Mouse (Mus musculus): ENCODE measurements at regions not wholly inside any gene's neighbourhood (a gene's known extent, or its start where the extent isn't known, plus 50 kb on each side); places are given as distances from the start of the nearest gene placed in this dataset.

- Histone ChIP-seq H3K4me3 (ENCODE audit: low read depth, low read length) (no peak overlapping the region), H3K9me3 (replicated peaks) (no peaks in the 10 kb centered on the region), H3K36me3 (replicated peaks) (no peaks in the 10 kb centered on the region), H3K27me3 (ENCODE audit: insufficient read depth, low read length) (no peaks in the 10 kb centered on the region), H3K4me1 (ENCODE audit: insufficient read depth, low read depth, low read length) (no peaks in the 10 kb centered on the region)
- DNase-seq (ENCODE audit: low spot score) (no peak), ATAC-seq (ENCODE audit: extremely low read depth, insufficient number of reproducible peaks, low FRiP score, poor library complexity, severe bottlenecking) (no peak)
- TF ChIP-seq GATA1 (IDR thresholded peaks at IDR 0.05; ENCODE audit: borderline replicate concordance, low read length) (no peak), TAL1 (conservative IDR thresholded peaks at IDR 0.05; ENCODE audit: low read depth, low read length) (no peak), POLR2AphosphoS5 (IDR thresholded peaks at IDR 0.05; ENCODE audit: insufficient replicate concordance, low read depth, low read length) (no peak), CTCF (IDR thresholded peaks at IDR 0.05; ENCODE audit: low read depth, low read length) (no peak), GATA2 (IDR thresholded peaks at IDR 0.05; ENCODE audit: borderline replicate concordance, low read depth, low read length) (no peak)
Observed at GRCm38 (mm10) chr8:8241755-8242501, 419.1 kb downstream of the Efnb2 start.

- DNase-seq (ENCODE audit: low spot score) (no peak), ATAC-seq (ENCODE audit: extremely low read depth, insufficient number of reproducible peaks, low FRiP score, poor library complexity, severe bottlenecking) (no peak)
- Histone ChIP-seq H3K4me1 (ENCODE audit: insufficient read depth, low read depth, low read length) (no peaks in the 10 kb centered on the region), H3K9me3 (replicated peaks) (no peaks in the 10 kb centered on the region), H3K36me3 (replicated peaks) (no peaks in the 10 kb centered on the region), H3K4me3 (ENCODE audit: low read depth, low read length) (no peak overlapping the region), H3K27me3 (ENCODE audit: insufficient read depth, low read length) (no peaks in the 10 kb centered on the region)
- TF ChIP-seq POLR2AphosphoS5 (IDR thresholded peaks at IDR 0.05; ENCODE audit: insufficient replicate concordance, low read depth, low read length) (no peak), TAL1 (conservative IDR thresholded peaks at IDR 0.05; ENCODE audit: low read depth, low read length) (no peak), GATA1 (IDR thresholded peaks at IDR 0.05; ENCODE audit: borderline replicate concordance, low read length) (no peak), GATA2 (IDR thresholded peaks at IDR 0.05; ENCODE audit: borderline replicate concordance, low read depth, low read length) (no peak), CTCF (IDR thresholded peaks at IDR 0.05; ENCODE audit: low read depth, low read length) (no peak)
Observed at GRCm38 (mm10) chr8:8241051-8241688, 419.9 kb downstream of the Efnb2 start.

GRCm38 (mm10) chr8:8239489-8239888 is 421.6 kb downstream of the Efnb2 start:
- H3K9me3 ChIP-seq (replicated peaks): no peaks in the 10 kb centered on the region
- no peak for DNase-seq (ENCODE audit: low spot score)
- no peak overlapping the region for H3K4me3 ChIP-seq (ENCODE audit: low read depth, low read length)
- TF ChIP-seq CTCF (IDR thresholded peaks at IDR 0.05; ENCODE audit: low read depth, low read length): no peak
- no peak for TF ChIP-seq POLR2AphosphoS5 (IDR thresholded peaks at IDR 0.05; ENCODE audit: insufficient replicate concordance, low read depth, low read length)
- no peak for TF ChIP-seq GATA2 (IDR thresholded peaks at IDR 0.05; ENCODE audit: borderline replicate concordance, low read depth, low read length)
- no peak for TF ChIP-seq TAL1 (conservative IDR thresholded peaks at IDR 0.05; ENCODE audit: low read depth, low read length)
- TF ChIP-seq GATA1 (IDR thresholded peaks at IDR 0.05; ENCODE audit: borderline replicate concordance, low read length): no peak
- no peaks in the 10 kb centered on the region for H3K4me1 ChIP-seq (ENCODE audit: insufficient read depth, low read depth, low read length)
- no peak; the same call in 1 of the 2 replicates for ATAC-seq (ENCODE audit: extremely low read depth, insufficient number of reproducible peaks, low FRiP score, poor library complexity, severe bottlenecking)
- no peaks in the 10 kb centered on the region for H3K27me3 ChIP-seq (ENCODE audit: insufficient read depth, low read length)
- H3K36me3 ChIP-seq (replicated peaks): no peaks in the 10 kb centered on the region

GRCm38 (mm10) chr8:8238051-8238450 is 423.0 kb downstream of the Efnb2 start:
- no peaks in the 10 kb centered on the region for H3K9me3 ChIP-seq (replicated peaks)

GRCm38 (mm10) chr8:8233616-8234015 is 427.4 kb downstream of the Efnb2 start:
- H3K27me3 ChIP-seq (ENCODE audit: insufficient read depth, low read length): no peaks in the 10 kb centered on the region
- no peaks in the 10 kb centered on the region for H3K9me3 ChIP-seq (replicated peaks)
- H3K4me3 ChIP-seq (ENCODE audit: low read depth, low read length): no peak overlapping the region
- TF ChIP-seq POLR2AphosphoS5 (IDR thresholded peaks at IDR 0.05; ENCODE audit: insufficient replicate concordance, low read depth, low read length): no peak
- no peak for TF ChIP-seq TAL1 (conservative IDR thresholded peaks at IDR 0.05; ENCODE audit: low read depth, low read length)
- no peak for TF ChIP-seq CTCF (IDR thresholded peaks at IDR 0.05; ENCODE audit: low read depth, low read length)
- TF ChIP-seq GATA2 (IDR thresholded peaks at IDR 0.05; ENCODE audit: borderline replicate concordance, low read depth, low read length): no peak
- no peak for TF ChIP-seq GATA1 (IDR thresholded peaks at IDR 0.05; ENCODE audit: borderline replicate concordance, low read length)
- H3K4me1 ChIP-seq (ENCODE audit: insufficient read depth, low read depth, low read length): no peaks in the 10 kb centered on the region
- DNase-seq (ENCODE audit: low spot score): no peak
- H3K36me3 ChIP-seq (replicated peaks): no peaks in the 10 kb centered on the region
- ATAC-seq (ENCODE audit: extremely low read depth, insufficient number of reproducible peaks, low FRiP score, poor library complexity, severe bottlenecking): no peak

More at GRCm38 (mm10) chr8:8238051-8238450, 423.0 kb downstream of the Efnb2 start:
- Histone ChIP-seq H3K4me3 (ENCODE audit: low read depth, low read length) (no peak overlapping the region), H3K4me1 (ENCODE audit: insufficient read depth, low read depth, low read length) (no peaks in the 10 kb centered on the region), H3K27me3 (ENCODE audit: insufficient read depth, low read length) (no peaks in the 10 kb centered on the region), H3K36me3 (replicated peaks) (no peaks in the 10 kb centered on the region)
- DNase-seq (ENCODE audit: low spot score): no peak
- ATAC-seq (ENCODE audit: extremely low read depth, insufficient number of reproducible peaks, low FRiP score, poor library complexity, severe bottlenecking): no peak
- no peak for TF ChIP-seq GATA2 (IDR thresholded peaks at IDR 0.05; ENCODE audit: borderline replicate concordance, low read depth, low read length)

- H3K4me3 ChIP-seq (ENCODE audit: low read depth, low read length): no peak overlapping the region
- no peaks in the 10 kb centered on the region for H3K36me3 ChIP-seq (replicated peaks)
- H3K27me3 ChIP-seq (ENCODE audit: insufficient read depth, low read length): no peaks in the 10 kb centered on the region
- ATAC-seq (ENCODE audit: extremely low read depth, insufficient number of reproducible peaks, low FRiP score, poor library complexity, severe bottlenecking): no peak
- DNase-seq (ENCODE audit: low spot score): no peak
- no peak for TF ChIP-seq CTCF (IDR thresholded peaks at IDR 0.05; ENCODE audit: low read depth, low read length)
- TF ChIP-seq TAL1 (conservative IDR thresholded peaks at IDR 0.05; ENCODE audit: low read depth, low read length): no peak
- no peak for TF ChIP-seq GATA1 (IDR thresholded peaks at IDR 0.05; ENCODE audit: borderline replicate concordance, low read length)
- no peak for TF ChIP-seq POLR2AphosphoS5 (IDR thresholded peaks at IDR 0.05; ENCODE audit: insufficient replicate concordance, low read depth, low read length)
- TF ChIP-seq GATA2 (IDR thresholded peaks at IDR 0.05; ENCODE audit: borderline replicate concordance, low read depth, low read length): no peak
- no peaks in the 10 kb centered on the region for H3K9me3 ChIP-seq (replicated peaks)
- H3K4me1 ChIP-seq (ENCODE audit: insufficient read depth, low read depth, low read length): no peaks in the 10 kb centered on the region
Observed at GRCm38 (mm10) chr8:8233156-8233555, 427.9 kb downstream of the Efnb2 start.

Measured in G1E (cell line).